Mouse (Mus musculus) Muller cell, postnatal 12 days (primary cell): ENCODE measurements at regions not wholly inside any gene's neighbourhood (a gene's known extent, or its start where the extent isn't known, plus 50 kb on each side); places are given as distances from the start of the nearest gene placed in this dataset.

ENCODE experiments used
- DNase-seq: peaks from one replicate; pipeline ENCODE4 v3.0.0-alpha.2; 2015; ENCODE audit errors: inconsistent ontology term

DNA sequence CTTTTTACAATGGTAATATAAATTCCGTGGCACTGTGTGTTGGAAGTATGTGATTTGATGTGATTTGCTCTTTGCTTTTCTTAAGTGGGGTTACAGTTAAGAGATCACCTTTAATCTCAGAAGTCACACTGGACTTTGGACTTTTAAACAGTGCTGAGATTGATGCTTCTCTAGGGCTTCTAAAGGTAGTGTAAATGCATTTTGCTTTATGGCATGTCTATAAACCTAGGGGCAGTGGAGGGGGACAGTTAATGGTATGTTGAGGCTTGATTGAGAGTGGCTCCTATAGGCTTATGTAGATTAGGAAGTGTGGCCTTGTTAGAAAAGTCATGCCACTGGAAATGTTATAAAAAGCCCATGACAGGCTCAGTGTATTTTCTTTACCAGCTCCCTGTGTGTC lies 735.3 kb downstream of the Nap1l3 start:
- no peak for DNase-seq

DNA sequence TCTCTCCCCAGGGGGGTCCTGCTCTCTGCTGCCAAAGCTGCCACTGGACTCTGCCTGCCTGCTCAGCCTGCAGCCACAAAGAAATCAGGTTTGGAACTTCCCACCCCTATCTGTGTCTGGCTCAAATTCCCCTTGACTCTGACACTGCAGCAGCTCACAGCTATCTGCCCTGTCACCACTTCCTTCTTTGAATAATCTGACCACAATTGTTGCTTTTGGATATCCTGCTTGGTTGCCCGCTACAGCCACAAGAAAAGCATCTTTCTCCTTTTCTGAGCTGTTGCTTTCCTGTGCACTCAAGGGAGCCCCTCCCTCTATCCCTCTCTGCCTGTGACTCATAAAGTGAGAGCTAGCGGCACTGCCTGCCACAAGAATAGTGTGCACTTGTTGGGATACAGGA lies 742.6 kb downstream of the Nap1l3 start:
- peak; percentile 25 for DNase-seq

DNA sequence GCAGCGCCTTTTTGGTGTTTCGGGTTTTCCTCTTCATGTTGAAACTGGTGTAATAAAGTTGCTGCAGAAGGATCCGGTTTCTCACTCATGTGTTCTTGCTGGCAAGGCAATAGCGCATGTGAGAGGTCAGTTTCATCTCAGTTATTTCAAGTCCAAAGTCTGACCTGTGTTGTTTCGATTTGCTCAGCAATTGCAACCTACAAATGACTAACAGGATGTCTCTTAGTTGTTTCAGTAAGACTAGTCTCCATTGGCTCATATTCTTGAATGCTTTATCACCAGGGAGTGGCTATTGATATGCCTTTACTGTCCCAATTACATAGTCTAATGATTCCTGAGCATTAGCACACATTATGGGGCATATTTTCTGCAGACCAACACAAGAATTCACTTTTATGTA lies 751.7 kb downstream of the Nap1l3 start:
- no peak for DNase-seq

DNA sequence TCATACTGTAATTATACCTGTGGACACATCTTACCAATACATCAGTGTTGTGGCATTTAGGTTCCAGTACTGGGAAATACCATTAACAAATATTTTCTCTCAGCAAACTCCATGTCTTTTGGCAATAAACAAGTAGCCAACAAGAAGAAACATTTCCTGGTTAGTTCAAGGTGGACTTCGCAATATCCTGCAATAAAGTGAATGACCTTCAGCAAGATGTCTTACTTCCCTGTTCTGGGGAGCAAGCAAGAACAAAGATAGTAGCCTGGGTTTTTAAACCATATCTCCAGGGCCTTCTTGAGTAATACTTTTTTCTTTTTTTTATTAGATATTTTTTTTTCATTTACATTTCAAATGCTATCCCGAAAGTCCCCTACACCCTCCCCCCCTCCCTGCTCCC lies 760.0 kb downstream of the Nap1l3 start:
- DNase-seq: no peak

DNA sequence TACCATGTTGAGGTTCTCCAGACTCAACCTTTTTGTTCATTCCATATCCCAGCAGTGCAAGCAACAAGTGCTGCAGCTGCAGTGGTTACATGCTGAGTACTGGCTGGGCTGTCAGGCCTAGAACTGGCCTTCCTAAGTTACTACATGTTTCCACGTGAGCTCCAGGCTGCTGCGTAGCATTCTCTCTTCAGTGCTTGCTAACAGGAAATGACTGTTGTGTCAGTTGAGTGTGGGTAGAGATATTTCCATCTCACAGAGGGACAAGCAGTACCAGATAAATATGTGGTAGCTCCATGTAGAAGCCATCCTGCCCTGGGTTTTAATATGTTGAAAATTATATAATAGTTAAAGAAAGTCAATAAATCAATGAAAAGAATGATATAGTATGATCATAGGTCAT lies 785.1 kb downstream of the Nap1l3 start:
- no peak for DNase-seq

DNA sequence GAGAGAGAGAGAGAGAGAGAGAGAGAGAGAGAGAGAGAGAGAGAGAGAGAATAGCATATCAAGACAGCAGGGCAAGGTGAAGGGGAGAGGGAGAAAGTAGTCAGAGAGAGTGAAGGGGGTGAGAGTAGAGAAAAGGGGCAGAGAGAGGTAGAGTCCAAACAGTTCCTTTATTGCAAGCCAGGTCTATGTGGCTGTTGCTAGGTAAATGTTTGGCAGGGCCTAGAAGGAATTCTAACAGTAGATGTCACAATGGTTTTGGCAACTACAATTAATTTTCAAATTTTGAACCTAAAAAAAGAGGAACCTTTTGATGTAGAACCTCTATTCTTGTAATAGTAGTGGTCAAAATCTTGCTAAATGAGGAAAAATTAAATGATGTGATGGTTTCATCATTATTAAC lies 804.3 kb downstream of the Nap1l3 start:
- no peak for DNase-seq
